Mouse (Mus musculus): ENCODE measurements around the gene Ankrd6. TPM values are rescaled to one million over a fixed set of nuclear protein-coding genes. Genes with fewer than 3 reads are reported as not detected.

The Ankrd6 gene
- polyA plus RNA-seq, 1 experiment from 2014 or later: 31.3 TPM

DNA sequence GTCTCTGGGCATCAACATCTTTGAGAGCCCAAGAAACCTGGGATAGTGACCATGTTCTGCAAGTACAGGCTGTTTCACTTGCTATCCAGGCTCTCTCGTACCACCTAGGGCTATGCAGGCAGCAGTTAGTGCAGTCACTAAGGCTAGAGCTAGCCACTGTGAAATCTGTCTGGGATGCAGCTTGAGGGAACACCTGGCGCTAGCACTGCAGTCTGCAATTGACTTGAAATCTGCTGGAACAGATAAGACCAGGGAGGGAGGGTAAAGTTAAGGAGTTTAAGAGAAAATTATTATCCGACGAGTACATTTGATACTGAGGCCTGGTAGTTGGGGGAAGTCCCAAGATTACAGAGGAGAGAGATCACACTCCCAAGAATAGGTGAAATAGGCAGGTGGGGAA is 170.6 kb downstream of the Ankrd6 start:
- ATAC-seq (ENCODE audit: low FRiP score, low TSS enrichment) (no peak), DNase-seq (no peak)
- peaks cover 11% of the 10 kb centered on the region for H3K36me3 ChIP-seq (ENCODE audit: control insufficient read depth, insufficient read depth, low read length)
- no peaks in the 10 kb centered on the region for H3K27me3 ChIP-seq (ENCODE audit: control insufficient read depth, insufficient read depth, low read length)
- H3K27ac ChIP-seq (replicated peaks; ENCODE audit: low read depth, low read length): no peak overlapping the region
- WGBS: 94% methylated on average over 4 of the region's 4 CpGs
- no peak overlapping the region for H3K4me2 ChIP-seq (ENCODE audit: low read length)
- H3K4me3 ChIP-seq (replicated peaks; ENCODE audit: low read depth, low read length): no peak overlapping the region
- no peaks in the 10 kb centered on the region for H3K9me3 ChIP-seq (ENCODE audit: control insufficient read depth, low read length)
- no peaks in the 10 kb centered on the region for H3K4me1 ChIP-seq (ENCODE audit: control insufficient read depth, insufficient read depth, low read length)
- H3K9ac ChIP-seq (replicated peaks; ENCODE audit: low read length): no peak overlapping the region

DNA sequence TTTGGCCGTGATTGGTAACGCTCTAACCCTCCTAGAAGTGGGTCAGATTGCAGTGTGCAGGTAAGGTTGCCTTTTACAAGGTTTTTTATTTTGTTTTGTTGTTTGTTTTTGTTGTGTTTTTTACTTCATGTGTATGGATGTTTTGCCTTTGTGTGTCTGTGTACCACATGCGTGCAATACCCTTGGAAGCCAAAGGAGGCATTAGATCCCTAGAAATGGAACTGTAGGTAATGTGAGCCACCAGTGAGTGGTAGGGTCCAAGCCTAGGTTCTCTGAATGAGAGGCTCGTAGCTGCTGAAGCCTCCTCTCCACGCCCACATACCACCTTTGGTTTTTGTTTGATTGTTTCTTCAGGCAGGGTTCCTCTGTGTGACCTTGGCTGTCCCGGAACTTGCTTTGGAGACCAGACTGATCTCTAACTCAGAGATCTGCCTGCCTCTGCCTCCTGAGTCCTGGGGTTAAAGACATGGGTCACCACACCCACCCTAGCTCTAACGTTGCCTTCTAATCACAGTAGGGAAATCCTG is 180.3 kb downstream of the Ankrd6 start:
- Histone ChIP-seq H3K4me2 (ENCODE audit: low read length) (no peak overlapping the region), H3K4me3 (replicated peaks; ENCODE audit: low read depth, low read length) (no peak overlapping the region), H3K36me3 (ENCODE audit: control insufficient read depth, insufficient read depth, low read length) (peaks cover 81% of the 10 kb centered on the region), H3K9ac (replicated peaks; ENCODE audit: low read length) (no peak overlapping the region), H3K9me3 (ENCODE audit: control insufficient read depth, low read length) (no peaks in the 10 kb centered on the region), H3K27ac (replicated peaks; ENCODE audit: low read depth, low read length) (no peak overlapping the region), H3K4me1 (ENCODE audit: control insufficient read depth, insufficient read depth, low read length) (no peaks in the 10 kb centered on the region), H3K27me3 (ENCODE audit: control insufficient read depth, insufficient read depth, low read length) (no peaks in the 10 kb centered on the region)
- WGBS: 97% methylated on average over 7 of the region's 7 CpGs
- DNase-seq (no peak), ATAC-seq (ENCODE audit: low FRiP score, low TSS enrichment) (no peak)

DNA sequence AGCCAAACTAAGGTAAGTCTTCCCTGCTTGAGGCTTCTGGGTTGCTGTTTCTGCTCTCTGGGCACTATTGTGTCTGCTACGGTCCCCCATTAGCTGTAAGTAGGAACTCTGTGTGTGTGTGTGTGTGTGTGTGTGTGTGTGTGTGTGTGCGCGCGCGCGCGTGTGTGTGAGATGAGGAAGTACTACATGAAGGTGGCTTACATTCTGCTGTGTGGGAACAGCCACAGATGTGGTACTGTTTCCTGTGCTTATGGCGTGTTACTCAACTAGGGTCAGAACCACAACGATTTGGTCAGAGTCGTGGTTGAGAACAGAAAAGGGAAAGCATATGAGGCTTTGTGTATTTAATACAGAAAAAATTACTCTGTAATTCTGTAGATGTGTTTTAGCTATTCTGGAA is 182.6 kb downstream of the Ankrd6 start:
- WGBS: 94% methylated on average over 10 of the region's 10 CpGs
- no peak for DNase-seq

DNA sequence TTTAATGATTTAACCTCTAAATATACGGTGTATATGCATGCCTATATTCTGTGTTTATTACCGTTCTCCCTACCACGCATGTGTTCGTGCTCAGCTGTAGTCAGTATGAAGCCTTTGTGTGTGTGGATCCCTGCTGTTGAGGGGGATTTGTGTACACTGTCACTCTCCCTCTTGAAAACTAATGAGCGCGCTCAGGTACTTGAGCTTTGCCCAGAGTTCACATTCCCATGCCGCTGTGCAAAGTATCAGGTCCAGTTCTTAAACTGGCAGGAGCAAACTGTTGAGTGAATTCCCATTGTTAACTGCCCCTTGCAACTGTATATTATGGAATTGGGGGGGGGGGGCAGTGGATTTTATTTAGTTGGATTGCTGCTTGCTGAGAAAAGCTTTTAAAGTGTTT is 183.2 kb downstream of the Ankrd6 start:
- no peak overlapping the region for H3K4me2 ChIP-seq (ENCODE audit: low read length)
- H3K9me3 ChIP-seq (ENCODE audit: control insufficient read depth, low read length): no peaks in the 10 kb centered on the region
- no peak overlapping the region for H3K9ac ChIP-seq (replicated peaks; ENCODE audit: low read length)
- 81% methylated on average over 7 of the region's 7 CpGs for WGBS
- H3K4me3 ChIP-seq (replicated peaks; ENCODE audit: low read depth, low read length): no peak overlapping the region
- no peak for DNase-seq
- no peaks in the 10 kb centered on the region for H3K4me1 ChIP-seq (ENCODE audit: control insufficient read depth, insufficient read depth, low read length)
- peaks cover 77% of the 10 kb centered on the region for H3K36me3 ChIP-seq (ENCODE audit: control insufficient read depth, insufficient read depth, low read length)
- no peak overlapping the region for H3K27ac ChIP-seq (replicated peaks; ENCODE audit: low read depth, low read length)
- ATAC-seq (ENCODE audit: low FRiP score, low TSS enrichment): no peak
- H3K27me3 ChIP-seq (ENCODE audit: control insufficient read depth, insufficient read depth, low read length): no peaks in the 10 kb centered on the region

More for the DNA sequence above, 182.6 kb downstream of the Ankrd6 start:
- Histone ChIP-seq H3K9me3 (ENCODE audit: control insufficient read depth, low read length) (no peaks in the 10 kb centered on the region), H3K4me2 (ENCODE audit: low read length) (no peak overlapping the region), H3K27me3 (ENCODE audit: control insufficient read depth, insufficient read depth, low read length) (no peaks in the 10 kb centered on the region), H3K9ac (replicated peaks; ENCODE audit: low read length) (no peak overlapping the region), H3K27ac (replicated peaks; ENCODE audit: low read depth, low read length) (no peak overlapping the region), H3K36me3 (ENCODE audit: control insufficient read depth, insufficient read depth, low read length) (peaks cover 77% of the 10 kb centered on the region), H3K4me1 (ENCODE audit: control insufficient read depth, insufficient read depth, low read length) (no peaks in the 10 kb centered on the region), H3K4me3 (replicated peaks; ENCODE audit: low read depth, low read length) (no peak overlapping the region)
- ATAC-seq (ENCODE audit: low FRiP score, low TSS enrichment): no peak

DNA sequence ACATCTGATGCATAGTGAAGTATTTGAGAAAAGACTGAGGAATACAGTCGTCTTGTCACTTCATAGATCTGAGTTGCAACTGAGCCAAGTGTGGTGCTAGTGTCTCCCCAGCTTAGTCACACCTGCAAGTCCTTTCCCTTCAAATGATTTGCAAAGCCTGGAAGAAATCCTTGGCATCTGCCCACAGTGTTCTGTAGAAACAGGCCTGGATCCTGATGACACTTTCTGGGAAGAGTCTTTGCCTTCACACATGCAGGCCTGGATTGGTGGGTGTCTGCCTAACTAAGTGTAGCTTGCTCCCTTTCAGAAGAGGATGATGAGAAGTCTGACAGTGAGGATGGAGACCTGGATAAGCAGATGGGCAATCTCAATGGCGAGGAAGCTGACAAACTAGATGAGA is 193.2 kb downstream of the Ankrd6 start:
- H3K4me2 ChIP-seq (ENCODE audit: low read length): no peak overlapping the region
- no peaks in the 10 kb centered on the region for H3K27me3 ChIP-seq (ENCODE audit: control insufficient read depth, insufficient read depth, low read length)
- WGBS: 91% methylated on average over 2 of the region's 2 CpGs
- no peak overlapping the region for H3K9ac ChIP-seq (replicated peaks; ENCODE audit: low read length)
- peaks cover 84% of the 10 kb centered on the region for H3K36me3 ChIP-seq (ENCODE audit: control insufficient read depth, insufficient read depth, low read length)
- H3K27ac ChIP-seq (replicated peaks; ENCODE audit: low read depth, low read length): no peak overlapping the region
- no peaks in the 10 kb centered on the region for H3K9me3 ChIP-seq (ENCODE audit: control insufficient read depth, low read length)
- H3K4me1 ChIP-seq (ENCODE audit: control insufficient read depth, insufficient read depth, low read length): no peaks in the 10 kb centered on the region
- no peak for ATAC-seq (ENCODE audit: low FRiP score, low TSS enrichment)
- no peak overlapping the region for H3K4me3 ChIP-seq (replicated peaks; ENCODE audit: low read depth, low read length)
- DNase-seq: no peak

Other genes with a start within 250 kb of the Ankrd6 start
- 129 and 139 TPM in 2 replicates for gene Lyrm2, start 150.6 kb downstream of the Ankrd6 start, polyA plus RNA-seq (2014; fragmentation: Nextera tagmentation; extraction: Ambion mirVana)
- 29.1 and 34.4 TPM in 2 replicates for gene Rragd, start 32.2 kb upstream of the Ankrd6 start, polyA plus RNA-seq (2014; fragmentation: Nextera tagmentation; extraction: Ambion mirVana)
- 49.7 and 61.6 TPM in 2 replicates for gene Ube2j1, start 80.6 kb upstream of the Ankrd6 start, polyA plus RNA-seq (2014; fragmentation: Nextera tagmentation; extraction: Ambion mirVana)
- 0.35 and 0.74 TPM in 2 replicates for gene Gabrr2, start 112.2 kb upstream of the Ankrd6 start, polyA plus RNA-seq (2014; fragmentation: Nextera tagmentation; extraction: Ambion mirVana)
- gene Gabrr1, start 181.7 kb upstream of the Ankrd6 start, polyA plus RNA-seq (2014; fragmentation: Nextera tagmentation; extraction: Ambion mirVana): 0.78 and 0.80 TPM in 2 replicates
- 1.9 and 2.3 TPM in 2 replicates for gene Pm20d2, start 238.9 kb upstream of the Ankrd6 start, polyA plus RNA-seq (2014; fragmentation: Nextera tagmentation; extraction: Ambion mirVana)

Data from midbrain, embryonic 14.5 days (tissue).